Mouse (Mus musculus) erythroblast, embryonic 14.5 days (primary cell): ENCODE data around the gene Sptbn1.

Source experiments
- GATA1 ChIP-seq: IDR thresholded peaks from 2 replicates; pipeline ENCODE4 v1.6.1; 2012; ENCODE audit warnings: low read length, inconsistent platforms, mixed read lengths
- TAL1 ChIP-seq: IDR thresholded peaks from 3 replicates; pipeline ENCODE4 v1.6.1; 2012; ENCODE audit warnings: low read length, inconsistent platforms, mixed read lengths

DNA sequence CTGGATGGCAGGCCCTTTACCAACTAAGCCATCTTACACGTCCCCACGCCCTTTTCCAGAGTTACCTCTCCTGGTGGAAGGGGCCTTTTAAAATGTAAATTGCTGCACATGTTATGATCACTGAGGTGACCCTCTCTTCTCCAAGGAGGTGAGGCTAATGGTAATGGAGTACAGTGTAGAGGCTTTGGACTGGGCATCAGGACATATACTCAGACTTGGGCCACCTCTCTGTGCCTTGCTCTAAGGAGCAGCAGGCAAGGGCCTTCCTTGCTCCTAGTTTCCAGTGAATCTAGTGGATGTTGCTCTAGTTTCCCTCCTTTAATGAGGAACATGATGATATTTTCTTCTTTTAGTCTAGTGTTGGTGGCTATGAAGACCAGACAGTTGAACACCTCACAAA is 166.8 kb downstream of the Sptbn1 start:
- TF ChIP-seq TAL1 (no peak), GATA1 (no peak)
